Mouse (Mus musculus) heart, postnatal 0 days (tissue): ENCODE results near the gene Fmod. TPM values are rescaled to one million over a fixed set of nuclear protein-coding genes. Genes with fewer than 3 reads are reported as not detected.

Source experiments
- ATAC-seq: fragments of 200-750 bp; cut with Nextera tagmentation; 2 replicates; pipeline ENCODE4 v1.8.0; 2017; ENCODE audit warnings: low read depth, moderate number of reproducible peaks, moderate library complexity; ENCODE audit not compliant: insufficient read depth
- DNase-seq: peaks from one replicate; pipeline ENCODE4 v3.0.0-alpha.2; 2016; ENCODE audit warnings: low spot score
- H3K27ac ChIP-seq: fragments of 300-500 bp; sonication (generic); 2 replicates; pipeline ENCODE4 v1.5.1; 2014; ENCODE audit warnings: low read depth, mild to moderate bottlenecking
- H3K27me3 ChIP-seq: fragments of 300-500 bp; sonication (generic); 2 replicates; pipeline ENCODE4 v1.6.1; 2014; ENCODE audit warnings: low read length, mixed read lengths; ENCODE audit not compliant: control insufficient read depth, insufficient read depth
- H3K36me3 ChIP-seq: fragments of 300-500 bp; sonication (generic); replicated peaks from 2 replicates; pipeline ENCODE4 v1.6.1; 2014; ENCODE audit warnings: low read length, mixed read lengths; ENCODE audit not compliant: control insufficient read depth, insufficient read depth
- H3K4me1 ChIP-seq: fragments of 300-500 bp; sonication (generic); 2 replicates; pipeline ENCODE4 v1.6.1; 2014; ENCODE audit warnings: antibody characterized with exemption; ENCODE audit not compliant: control insufficient read depth, insufficient read depth
- H3K4me2 ChIP-seq: fragments of 300-500 bp; sonication (generic); 2 replicates; pipeline ENCODE4 v1.6.1; 2014; ENCODE audit warnings: low read depth, mild to moderate bottlenecking, low read length, moderate library complexity
- H3K4me3 ChIP-seq: fragments of 300-500 bp; sonication (generic); 2 replicates; pipeline ENCODE4 v1.5.1; 2014; ENCODE audit warnings: low read depth, low read length
- H3K9ac ChIP-seq: fragments of 300-500 bp; sonication (generic); replicated peaks from 2 replicates; pipeline ENCODE4 v1.6.1; 2014; ENCODE audit warnings: low read depth, low read length, mixed read lengths
- H3K9me3 ChIP-seq: fragments of 300-500 bp; sonication (generic); replicated peaks from 2 replicates; pipeline ENCODE4 v1.6.1; 2016; ENCODE audit warnings: low read length; ENCODE audit not compliant: control insufficient read depth
- CTCF ChIP-seq: IDR thresholded peaks from 2 replicates; pipeline ENCODE4 v1.5.1; 2016; ENCODE audit warnings: antibody characterized with exemption, control low read depth, low read depth
- EP300 ChIP-seq: IDR thresholded peaks from 2 replicates; pipeline ENCODE4 v1.6.1; 2016; ENCODE audit warnings: antibody characterized with exemption, low read depth
- WGBS: fragments of 180-500 bp; shearing (Covaris S2); extraction: QIAGEN DNeasy Blood & Tissue Kit; methylation state at CpG from one replicate; pipeline ENCODE4 v1.1.7; 2014; 5-methylcytosine and 5-hydroxymethylcytosine counted together
- polyA plus RNA-seq: library from polyadenylated mRNA; unstranded; fragments of >200 nt; fragmentation: Nextera tagmentation; extraction: Ambion mirVana; gene quantifications from 2 replicates; pipeline ENCODE4 v1.2.1, GENCODE M21; 2015
- total RNA-seq: library from RNA; depleted of rRNA; stranded (reverse); fragments of >200 nt; gene quantifications from 2 replicates; pipeline ENCODE4 v1.2.3, GENCODE M21; 2014; ENCODE audit warnings: low replicate concordance

Gene Fmod
- total and polyA plus RNA-seq, 2 experiments from 2014 or later, result 7.7 to 11.2 TPM

- no peaks in the 10 kb centered on the region for H3K27me3 ChIP-seq
- no peaks in the 10 kb centered on the region for H3K9me3 ChIP-seq
- DNase-seq (no peak), ATAC-seq (no peak)
- peak overlapping the region; percentile 56 for H3K4me2 ChIP-seq
- peak overlapping the region; percentile 87 for H3K27ac ChIP-seq
- peaks cover 26% of the 10 kb centered on the region for H3K36me3 ChIP-seq
- TF ChIP-seq CTCF (no peak), EP300 (peak; percentile 45)
- 6% methylated on average over 9 of the region's 9 CpGs for WGBS
- peak overlapping the region; percentile 39; the same call in 1 of the 2 replicates for H3K9ac ChIP-seq
- peak overlapping the region; percentile 68 for H3K4me3 ChIP-seq
- peaks cover 53% of the 10 kb centered on the region for H3K4me1 ChIP-seq
Measured at GRCm38 (mm10) chr1:134079477-134080163, 42.6 kb downstream of the Fmod start.

DNA sequence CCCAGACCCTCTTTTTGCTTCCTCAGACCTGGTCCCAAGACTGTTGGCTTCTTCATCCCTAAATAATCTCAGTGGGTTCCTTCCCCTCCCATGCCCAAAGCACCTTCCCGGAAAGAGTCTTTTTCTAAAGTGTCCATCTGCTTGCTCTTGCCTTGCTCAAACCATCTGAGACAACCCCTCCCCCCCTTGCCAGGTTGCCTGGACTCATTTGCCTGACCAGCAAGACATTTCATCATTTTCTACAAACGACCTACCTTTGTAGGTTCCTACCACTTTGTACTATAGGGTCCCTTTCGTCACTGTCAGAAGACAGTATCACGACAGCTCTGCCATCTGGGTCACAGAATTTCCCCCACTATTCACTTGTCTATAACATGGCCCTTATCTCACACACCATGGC is 43.4 kb downstream of the Fmod start:
- ATAC-seq (no peak), DNase-seq (no peak)
- H3K9me3 ChIP-seq, result no peaks in the 10 kb centered on the region
- peak overlapping the region; percentile 87 for H3K27ac ChIP-seq
- TF ChIP-seq CTCF, result no peak
- no peak for TF ChIP-seq EP300
- H3K4me1 ChIP-seq, result peaks cover 48% of the 10 kb centered on the region
- H3K9ac ChIP-seq, result no peak overlapping the region
- H3K36me3 ChIP-seq, result peaks cover 20% of the 10 kb centered on the region
- 81% methylated on average over 4 of the region's 4 CpGs for WGBS
- H3K4me3 ChIP-seq, result no peak overlapping the region
- H3K4me2 ChIP-seq, result no peak overlapping the region
- H3K27me3 ChIP-seq, result no peaks in the 10 kb centered on the region

DNA sequence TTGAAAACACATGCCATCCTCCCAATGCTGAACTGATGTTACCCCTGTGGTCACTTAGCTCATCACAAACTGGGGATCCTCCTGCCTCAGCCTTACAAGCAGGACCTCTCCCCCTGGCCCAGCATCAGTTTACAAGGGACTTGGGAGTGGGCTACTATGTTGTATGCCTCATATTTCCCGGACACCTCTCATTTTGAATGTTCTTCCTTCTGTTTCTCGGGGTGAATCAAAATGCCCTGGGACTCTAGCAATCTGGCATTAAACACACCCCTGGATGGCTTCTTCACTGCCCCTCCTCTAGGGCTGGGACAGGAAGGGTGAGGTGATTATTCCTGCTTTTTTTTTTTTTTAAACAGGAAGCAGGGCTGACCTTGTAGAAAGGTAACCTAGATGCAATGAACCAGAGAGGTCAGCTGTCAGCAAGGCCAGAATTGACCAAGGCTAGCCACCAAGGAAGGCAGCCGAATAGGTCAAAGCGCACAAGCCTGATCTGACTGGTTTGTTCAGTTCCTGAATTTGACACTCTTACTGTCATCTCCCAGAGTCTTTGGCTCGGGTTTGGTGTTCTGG is 43.9 kb downstream of the Fmod start:
- Histone ChIP-seq H3K4me2 (no peak overlapping the region), H3K27ac (no peak overlapping the region; the same call in 1 of the 2 replicates), H3K9me3 (no peaks in the 10 kb centered on the region), H3K27me3 (no peaks in the 10 kb centered on the region), H3K9ac (no peak overlapping the region), H3K4me1 (peaks cover 45% of the 10 kb centered on the region), H3K36me3 (peaks cover 14% of the 10 kb centered on the region), H3K4me3 (no peak overlapping the region)
- 86% methylated on average over 5 of the region's 5 CpGs for WGBS
- ATAC-seq, result no peak
- DNase-seq, result no peak
- TF ChIP-seq EP300 (no peak), CTCF (no peak)

GRCm38 (mm10) chr1:134082987-134083516 is 46.0 kb downstream of the Fmod start:
- H3K27ac ChIP-seq, result peak overlapping the region; percentile 91
- no peak for TF ChIP-seq CTCF
- TF ChIP-seq EP300, result no peak
- H3K4me1 ChIP-seq, result peaks cover 44% of the 10 kb centered on the region
- H3K4me3 ChIP-seq, result no peak overlapping the region
- peak; percentile 91 for DNase-seq
- no peaks in the 10 kb centered on the region for H3K36me3 ChIP-seq
- H3K27me3 ChIP-seq, result no peaks in the 10 kb centered on the region
- H3K9me3 ChIP-seq, result no peaks in the 10 kb centered on the region
- H3K9ac ChIP-seq, result no peak overlapping the region
- ATAC-seq, result peak; percentile 74
- H3K4me2 ChIP-seq, result no peak overlapping the region
- WGBS, result 7% methylated on average over 11 of the region's 11 CpGs

DNA sequence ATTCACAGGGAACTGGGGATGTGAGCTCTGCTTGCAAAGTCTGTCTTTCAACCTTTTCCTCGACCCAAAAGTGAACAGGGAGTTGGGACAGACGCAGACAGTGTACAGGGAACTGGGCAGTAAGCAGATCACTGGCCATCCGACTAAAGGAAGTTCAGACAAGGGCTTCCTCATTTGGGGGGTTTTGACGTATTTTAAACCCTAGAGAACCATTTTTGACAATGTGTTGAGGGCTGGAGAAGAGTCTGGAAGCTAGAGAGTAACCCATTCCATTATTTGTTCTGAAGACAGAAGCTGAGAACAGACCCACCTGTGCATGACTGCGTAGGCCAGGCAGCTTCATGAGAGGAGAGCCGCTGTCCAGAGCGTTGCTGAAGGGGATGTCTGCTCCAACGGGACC is 46.6 kb downstream of the Fmod start:
- TF ChIP-seq CTCF (no peak), EP300 (no peak)
- Histone ChIP-seq H3K4me2 (no peak overlapping the region), H3K27me3 (no peaks in the 10 kb centered on the region), H3K9me3 (no peaks in the 10 kb centered on the region), H3K9ac (no peak overlapping the region), H3K36me3 (no peaks in the 10 kb centered on the region), H3K4me1 (peaks cover 44% of the 10 kb centered on the region), H3K4me3 (no peak overlapping the region), H3K27ac (peak overlapping the region; percentile 91)
- 73% methylated on average over 8 of the region's 8 CpGs for WGBS
- no peak for ATAC-seq
- DNase-seq, result no peak
